Mouse (Mus musculus) embryonic facial prominence, embryonic 10.5 days (tissue): ENCODE data around the gene Vwa7. TPM values are rescaled to one million over a fixed set of nuclear protein-coding genes. Genes with fewer than 3 reads are reported as not detected.

Experiments used
- DNase-seq: peaks from one replicate; pipeline ENCODE4 v3.0.0-alpha.2; 2017; ENCODE audit warnings: low spot score
- H3K27ac ChIP-seq: fragments of 300-500 bp; sonication (generic); replicated peaks from 2 replicates; pipeline ENCODE4 v1.5.1; 2016; ENCODE audit warnings: mild to moderate bottlenecking
- H3K27me3 ChIP-seq: fragments of 300-500 bp; sonication (generic); replicated peaks from 2 replicates; pipeline ENCODE4 v1.6.1; 2016; ENCODE audit warnings: low read depth, mild to moderate bottlenecking; ENCODE audit not compliant: poor library complexity, severe bottlenecking
- H3K36me3 ChIP-seq: fragments of 300-500 bp; sonication (generic); replicated peaks from 2 replicates; pipeline ENCODE4 v1.6.1; 2016; ENCODE audit warnings: mild to moderate bottlenecking, moderate library complexity
- H3K4me1 ChIP-seq: fragments of 300-500 bp; sonication (generic); 2 replicates; pipeline ENCODE4 v1.6.1; 2016
- H3K4me3 ChIP-seq: fragments of 300-500 bp; sonication (generic); 2 replicates; pipeline ENCODE4 v1.5.1; 2016; ENCODE audit warnings: mild to moderate bottlenecking, moderate library complexity
- H3K9me3 ChIP-seq: fragments of 300-500 bp; sonication (generic); 2 replicates; pipeline ENCODE4 v1.6.1; 2016; ENCODE audit warnings: mild to moderate bottlenecking
- WGBS: fragments of 180-500 bp; shearing (Covaris S2); methylation state at CpG from one replicate; pipeline ENCODE4 v1.1.7; 2016; 5-methylcytosine and 5-hydroxymethylcytosine counted together
- polyA plus RNA-seq: library from polyadenylated mRNA; unstranded; fragments of >200 nt; fragmentation: Nextera tagmentation; extraction: Ambion mirVana; gene quantifications from 2 replicates; pipeline ENCODE4 v1.2.1, GENCODE M21; 2016

The Vwa7 gene
- polyA plus RNA-seq, 1 experiment from 2014 or later = 0.21 TPM

GRCm38 (mm10) chr17:35057090-35057489 lies 40.7 kb downstream of the Vwa7 start:
- Histone ChIP-seq H3K27me3 (no peaks in the 10 kb centered on the region), H3K4me3 (0 out of 2 replicates have a peak overlapping the region, but pooled peaks have one; percentile 1), H3K4me1 (peaks cover 45% of the 10 kb centered on the region), H3K9me3 (no peaks in the 10 kb centered on the region), H3K27ac (no peak overlapping the region), H3K36me3 (peaks cover 84% of the 10 kb centered on the region)
- no peak for DNase-seq
- 82% methylated on average over 3 of the region's 3 CpGs for WGBS

- H3K9me3 ChIP-seq = no peaks in the 10 kb centered on the region
- DNase-seq = no peak
- peaks cover 8% of the 10 kb centered on the region for H3K27me3 ChIP-seq
- WGBS = 70% methylated on average over 9 of the region's 9 CpGs
- H3K27ac ChIP-seq = peak overlapping the region; percentile 98
- H3K36me3 ChIP-seq = peaks cover 83% of the 10 kb centered on the region
- H3K4me3 ChIP-seq = peak overlapping the region; percentile 89
- peaks cover 35% of the 10 kb centered on the region for H3K4me1 ChIP-seq
These were observed 41.9 kb downstream of the Vwa7 start for GRCm38 (mm10) chr17:35058316-35058715.

- Histone ChIP-seq H3K4me3 (peak within 1 kb of the TSS; percentile 89), H3K9me3 (no peaks in the 10 kb centered on the region), H3K27ac (peak within 1 kb of the TSS; percentile 98), H3K36me3 (peaks cover 80% of the 10 kb centered on the region), H3K27me3 (peaks cover 17% of the 10 kb centered on the region), H3K4me1 (peaks cover 40% of the 10 kb centered on the region)
- under 1% methylated on average over 57 of the region's 57 CpGs for WGBS
- peak; percentile 97 for DNase-seq
These were observed 42.8 kb downstream of the Vwa7 start, which contains the start of gene Ddah2 for GRCm38 (mm10) chr17:35058911-35059892. TSS of gene Ddah2 (plus strand) at chr17:35059035.

- WGBS = 35% methylated on average over 14 of the region's 14 CpGs
- peaks cover 71% of the 10 kb centered on the region for H3K36me3 ChIP-seq
These were observed 43.7 kb downstream of the Vwa7 start for GRCm38 (mm10) chr17:35060071-35060470.

GRCm38 (mm10) chr17:35060737-35061297 lies 44.4 kb downstream of the Vwa7 start:
- H3K27ac ChIP-seq = no peak overlapping the region
- 58% methylated on average over 22 of the region's 22 CpGs for WGBS
- no peaks in the 10 kb centered on the region for H3K9me3 ChIP-seq
- peaks cover 64% of the 10 kb centered on the region for H3K36me3 ChIP-seq
- H3K4me1 ChIP-seq = peaks cover 56% of the 10 kb centered on the region
- peaks cover 33% of the 10 kb centered on the region for H3K27me3 ChIP-seq
- no peak for DNase-seq
- peak overlapping the region; percentile 89 for H3K4me3 ChIP-seq

More at GRCm38 (mm10) chr17:35060071-35060470, 43.7 kb downstream of the Vwa7 start:
- no peaks in the 10 kb centered on the region for H3K9me3 ChIP-seq
- peaks cover 25% of the 10 kb centered on the region for H3K27me3 ChIP-seq
- peak overlapping the region; percentile 89 for H3K4me3 ChIP-seq
- H3K4me1 ChIP-seq = peaks cover 49% of the 10 kb centered on the region
- H3K27ac ChIP-seq = peak overlapping the region; percentile 98
- DNase-seq = no peak

GRCm38 (mm10) chr17:35061299-35061698 lies 44.9 kb downstream of the Vwa7 start:
- Histone ChIP-seq H3K36me3 (peaks cover 59% of the 10 kb centered on the region), H3K9me3 (no peaks in the 10 kb centered on the region), H3K4me1 (peaks cover 59% of the 10 kb centered on the region), H3K27me3 (peaks cover 38% of the 10 kb centered on the region), H3K4me3 (peak overlapping the region; percentile 89; the same call in 1 of the 2 replicates), H3K27ac (no peak overlapping the region)
- 80% methylated on average over 8 of the region's 8 CpGs for WGBS
- no peak for DNase-seq

- Histone ChIP-seq H3K27ac (no peak overlapping the region), H3K27me3 (peaks cover 59% of the 10 kb centered on the region), H3K9me3 (no peaks in the 10 kb centered on the region), H3K4me3 (peak overlapping the region; percentile 58; the same call in 1 of the 2 replicates), H3K4me1 (peaks cover 51% of the 10 kb centered on the region), H3K36me3 (peaks cover 37% of the 10 kb centered on the region)
- no peak for DNase-seq
- 92% methylated on average over 3 of the region's 3 CpGs for WGBS
These were observed 47.1 kb downstream of the Vwa7 start for GRCm38 (mm10) chr17:35063466-35063865.

GRCm38 (mm10) chr17:35064378-35064877 lies 48.0 kb downstream of the Vwa7 start:
- no peak for DNase-seq
- peaks cover 47% of the 10 kb centered on the region for H3K4me1 ChIP-seq
- H3K27me3 ChIP-seq = peaks cover 65% of the 10 kb centered on the region
- H3K36me3 ChIP-seq = peaks cover 37% of the 10 kb centered on the region
- H3K9me3 ChIP-seq = no peaks in the 10 kb centered on the region
- WGBS = 31% methylated on average over 10 of the region's 10 CpGs
- peak overlapping the region; percentile 70; the same call in 1 of the 2 replicates for H3K27ac ChIP-seq
- H3K4me3 ChIP-seq = peak overlapping the region; percentile 58

- 1% methylated on average over 48 of the region's 48 CpGs for WGBS
- H3K9me3 ChIP-seq = no peaks in the 10 kb centered on the region
- H3K36me3 ChIP-seq = peaks cover 34% of the 10 kb centered on the region
- peak within 1 kb of the TSS; percentile 58 for H3K4me3 ChIP-seq
- H3K4me1 ChIP-seq = peaks cover 39% of the 10 kb centered on the region
- peak; percentile 78 for DNase-seq
- H3K27me3 ChIP-seq = peaks cover 65% of the 10 kb centered on the region
- peak within 1 kb of the TSS; percentile 70 for H3K27ac ChIP-seq
These were observed 48.9 kb downstream of the Vwa7 start, which contains the start of gene Ly6g6c for GRCm38 (mm10) chr17:35064951-35065947. TSS of gene Ly6g6c (plus strand) at chr17:35065388.

GRCm38 (mm10) chr17:35066084-35066483 lies 49.7 kb downstream of the Vwa7 start, which contains the start of gene Mpig6b:
TSS of gene Mpig6b (minus strand) at chr17:35066184.
- Histone ChIP-seq H3K4me3 (peak within 1 kb of the TSS; percentile 58), H3K9me3 (no peaks in the 10 kb centered on the region), H3K27ac (peak within 1 kb of the TSS; percentile 70), H3K27me3 (peaks cover 71% of the 10 kb centered on the region), H3K4me1 (peaks cover 34% of the 10 kb centered on the region), H3K36me3 (peaks cover 26% of the 10 kb centered on the region)
- WGBS = 41% methylated on average over 10 of the region's 10 CpGs
- DNase-seq = no peak

- 85% methylated on average over 17 of the region's 17 CpGs for WGBS
- H3K27ac ChIP-seq = no peak overlapping the region
- no peak overlapping the region for H3K4me3 ChIP-seq
- no peak for DNase-seq
- peaks cover 28% of the 10 kb centered on the region for H3K4me1 ChIP-seq
- peaks cover 62% of the 10 kb centered on the region for H3K27me3 ChIP-seq
- H3K36me3 ChIP-seq = peaks cover 5% of the 10 kb centered on the region; the same call in 1 of the 2 replicates
- no peaks in the 10 kb centered on the region for H3K9me3 ChIP-seq
These were observed 52.0 kb downstream of the Vwa7 start for GRCm38 (mm10) chr17:35068213-35068914.
